Mouse (Mus musculus): ENCODE measurements around the gene Dock2. TPM values are rescaled to one million over a fixed set of nuclear protein-coding genes. Genes with fewer than 3 reads are reported as not detected.
A peak's percentile ranks its signal among the peaks of the same experiment; 100 is the strongest.

Gene Dock2
- total RNA-seq, 1 experiment from 2014 or later = 4.3 TPM

DNA sequence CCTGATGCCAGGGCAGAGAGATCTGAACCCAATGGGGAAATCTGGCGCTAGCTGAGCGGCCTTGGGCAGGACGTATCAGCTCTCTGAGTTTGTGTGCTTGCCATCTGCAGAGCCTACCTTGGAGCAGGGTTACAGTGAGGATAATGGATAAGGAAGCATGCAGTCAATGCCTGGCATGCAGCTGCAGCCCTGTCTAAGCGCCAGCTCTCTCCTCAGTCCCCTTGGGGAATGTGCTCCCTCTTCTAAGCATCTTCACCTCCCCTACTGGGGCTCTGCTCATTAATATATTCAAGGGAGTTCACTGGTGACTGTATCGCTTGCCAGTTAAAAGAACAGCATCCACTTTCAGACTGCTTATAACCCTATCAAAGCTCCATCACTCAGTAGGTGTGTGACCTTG lies 439.4 kb downstream of the Dock2 start:
- DNase-seq = peak; percentile 30

DNA sequence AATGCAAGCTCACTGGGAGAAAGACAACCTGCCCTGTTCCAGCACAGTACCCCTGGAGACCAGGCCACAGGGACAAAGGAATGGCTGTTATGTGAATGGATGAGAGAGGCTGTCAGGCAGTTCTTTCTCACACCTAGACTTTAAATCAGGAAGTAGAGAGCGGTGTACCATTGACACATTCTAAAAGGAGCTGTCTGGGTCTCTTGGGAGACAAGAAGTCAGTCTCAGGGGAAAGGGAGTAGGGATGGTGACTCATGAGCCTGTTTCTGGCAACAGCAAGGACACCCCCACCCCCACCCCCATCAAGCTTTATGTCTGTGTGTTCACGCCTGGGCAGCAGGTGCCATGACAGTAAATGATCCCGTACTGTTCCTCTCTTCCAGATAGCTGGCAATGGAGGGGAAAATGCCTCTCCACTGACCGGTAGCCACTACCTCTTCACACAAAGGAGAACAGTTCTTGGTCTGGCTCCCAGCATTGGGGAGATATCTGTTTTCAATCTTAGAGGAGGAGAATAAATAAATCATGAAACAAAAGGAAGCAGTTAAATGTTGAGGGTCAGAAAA lies 439.9 kb downstream of the Dock2 start:
- no peak for DNase-seq

DNA sequence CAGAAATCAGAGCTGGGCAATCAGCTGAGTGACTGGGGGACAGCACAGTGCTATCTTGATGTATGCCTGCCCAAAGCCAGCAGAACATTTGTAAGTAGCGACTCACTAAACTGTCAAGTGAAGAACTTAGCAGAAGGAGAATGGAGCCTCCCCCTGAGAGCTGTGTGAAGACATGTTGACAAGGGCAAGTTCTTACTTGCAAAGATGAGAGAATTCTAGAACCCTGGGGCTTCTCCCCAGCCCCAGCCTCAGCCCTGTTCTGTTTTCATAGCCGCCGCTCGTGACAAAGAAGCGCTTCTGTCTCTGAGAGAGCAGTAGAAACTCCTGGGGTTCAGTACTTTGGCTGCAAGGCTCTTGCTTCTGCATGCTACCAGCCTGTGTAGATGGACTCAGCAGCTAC lies 444.0 kb downstream of the Dock2 start:
- no peak for DNase-seq

DNA sequence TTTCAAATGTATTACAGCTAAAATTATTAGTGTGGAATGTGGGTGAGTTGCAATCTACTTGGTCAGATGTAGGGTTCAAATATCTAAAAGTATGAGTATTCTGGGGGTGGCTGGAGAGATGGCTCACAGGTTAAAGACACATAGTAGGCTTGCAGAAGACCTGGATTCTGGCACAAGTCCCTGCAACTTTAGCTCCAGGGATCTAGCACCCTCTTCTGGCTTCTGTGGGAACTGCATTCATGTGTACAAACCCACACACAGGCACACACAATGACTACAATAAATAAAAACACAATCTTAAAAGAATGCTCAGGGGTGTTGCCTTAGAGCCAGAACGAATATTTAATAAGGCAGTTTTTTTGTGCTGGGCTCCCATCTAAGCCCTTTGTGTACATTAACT lies 445.8 kb downstream of the Dock2 start:
- no peak for DNase-seq

DNA sequence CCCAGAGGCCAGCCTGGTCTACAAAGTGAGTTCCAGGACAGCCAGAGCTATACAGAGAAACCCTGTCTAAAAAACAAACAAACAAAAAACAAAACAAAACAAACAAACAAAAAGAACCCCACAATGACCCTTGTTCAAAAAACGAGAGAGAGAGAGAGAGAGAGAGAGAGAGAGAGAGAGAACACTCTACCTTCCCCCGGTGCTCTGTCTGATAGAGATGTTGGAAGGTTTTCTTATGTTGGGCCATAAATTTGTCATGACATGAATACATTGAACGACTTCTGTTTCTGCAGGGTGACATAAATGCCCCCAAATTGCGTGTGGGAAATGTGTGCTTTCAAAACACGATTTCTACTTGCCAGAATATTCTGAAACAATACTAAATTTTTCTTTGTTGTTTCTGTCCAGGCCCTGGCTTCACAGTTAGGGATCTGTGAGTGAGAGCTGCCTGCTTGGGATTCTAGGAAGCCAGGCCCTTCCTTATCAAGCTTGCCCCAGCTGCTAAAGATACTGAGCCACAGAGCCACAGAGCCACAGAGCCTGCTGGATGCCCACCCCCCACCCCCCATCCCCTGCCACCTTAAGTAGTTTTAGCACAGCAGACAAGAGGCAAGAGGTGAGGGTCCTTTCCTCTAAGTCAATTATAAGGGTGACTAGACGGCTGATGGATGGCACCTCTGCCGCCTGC lies 451.2 kb downstream of the Dock2 start:
- no peak for DNase-seq

DNA sequence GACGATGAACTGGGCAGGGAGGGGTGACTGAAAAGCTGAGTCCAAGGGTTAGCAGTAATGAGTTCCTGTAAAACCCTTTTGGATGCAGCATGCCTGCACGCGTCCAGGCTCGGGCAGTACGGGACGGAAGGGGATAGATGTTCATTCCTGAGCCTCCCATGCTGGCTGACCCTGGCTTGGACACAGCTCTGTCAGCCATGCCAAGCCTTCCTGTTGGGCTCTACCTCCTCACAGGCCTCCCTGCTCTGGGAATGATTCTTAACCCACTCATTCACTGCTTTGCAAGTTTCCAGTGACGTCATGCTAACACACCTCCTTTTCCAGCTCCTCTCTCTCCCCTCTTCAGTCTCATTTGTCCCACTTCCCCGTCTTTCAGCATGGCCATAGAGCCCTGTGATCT lies 460.0 kb downstream of the Dock2 start:
- DNase-seq = no peak

DNA sequence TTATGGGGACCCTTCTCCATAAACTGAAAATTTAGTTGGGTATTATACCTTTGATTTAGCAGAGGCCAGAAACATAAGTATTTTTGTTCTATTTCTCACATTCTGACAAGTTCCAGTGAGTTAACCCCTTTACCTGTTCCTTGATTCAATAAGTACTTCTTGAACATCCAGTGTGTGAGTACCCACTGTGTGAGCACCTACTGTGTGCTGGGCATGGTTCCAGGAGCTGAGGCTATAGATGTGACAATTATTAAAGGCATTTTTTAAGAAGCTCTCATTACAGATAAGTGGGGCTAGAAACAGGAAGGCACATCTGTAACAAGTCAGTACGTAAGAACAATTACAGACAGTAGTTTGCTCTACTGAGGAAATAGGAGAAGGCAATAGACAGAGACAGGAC lies 464.4 kb downstream of the Dock2 start:
- DNase-seq = no peak

DNA sequence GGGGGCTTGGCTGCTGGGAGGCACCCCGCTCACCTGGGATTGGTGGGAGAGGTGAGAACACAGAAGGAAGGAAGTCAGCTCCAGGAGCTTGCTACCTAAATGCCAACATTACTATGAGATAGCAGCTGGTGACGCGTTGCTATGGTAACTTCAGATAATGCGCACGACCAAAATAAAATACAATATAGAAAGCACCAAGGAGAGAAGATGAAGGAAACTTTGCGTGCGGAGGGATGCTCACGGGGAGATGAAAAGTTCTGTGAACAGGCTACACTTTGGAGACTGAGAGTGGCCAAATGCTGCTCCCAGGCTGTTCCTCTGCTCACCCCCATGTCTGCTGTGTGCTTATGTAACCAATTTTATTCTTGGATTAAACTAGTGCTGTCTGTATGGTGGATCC lies 466.7 kb downstream of the Dock2 start:
- DNase-seq = no peak

DNA sequence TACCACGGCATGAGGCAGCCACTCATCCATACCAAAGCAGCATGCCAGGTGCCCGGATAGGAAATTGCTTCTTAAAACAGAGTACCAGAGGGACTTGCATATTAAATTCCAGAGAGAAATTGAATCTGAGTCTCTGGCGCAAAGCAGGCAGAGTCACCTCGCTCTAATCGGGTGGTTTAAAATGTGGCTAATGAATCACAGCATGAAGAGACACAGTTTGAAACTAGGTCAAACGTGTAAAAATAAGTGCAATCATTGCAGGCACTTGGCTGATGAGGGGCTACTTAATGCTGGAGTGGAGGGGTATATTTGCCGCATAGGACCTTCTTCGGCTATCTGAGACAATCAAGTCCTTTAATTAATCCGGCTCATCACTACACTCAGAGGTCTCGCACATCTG lies 467.5 kb downstream of the Dock2 start:
- DNase-seq = no peak

DNA sequence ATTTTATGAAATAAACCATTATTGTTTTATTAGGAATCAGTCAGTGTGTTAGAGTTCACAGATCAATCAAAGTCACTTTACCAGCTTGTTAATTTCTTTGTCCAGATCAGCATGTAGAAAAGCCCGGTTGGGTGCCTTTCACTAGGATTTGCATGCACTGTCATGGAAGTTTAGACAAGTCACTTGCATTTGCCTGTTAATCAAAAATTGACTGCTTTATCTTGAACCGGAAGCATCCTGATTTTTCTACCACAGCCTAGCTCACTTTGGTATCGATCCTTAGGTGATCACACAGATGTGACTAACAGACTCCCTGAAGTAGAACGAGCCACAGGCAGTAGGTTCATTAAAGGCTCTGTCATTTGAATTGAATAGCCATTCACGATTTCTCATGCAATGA lies 468.3 kb downstream of the Dock2 start:
- no peak for DNase-seq

DNA sequence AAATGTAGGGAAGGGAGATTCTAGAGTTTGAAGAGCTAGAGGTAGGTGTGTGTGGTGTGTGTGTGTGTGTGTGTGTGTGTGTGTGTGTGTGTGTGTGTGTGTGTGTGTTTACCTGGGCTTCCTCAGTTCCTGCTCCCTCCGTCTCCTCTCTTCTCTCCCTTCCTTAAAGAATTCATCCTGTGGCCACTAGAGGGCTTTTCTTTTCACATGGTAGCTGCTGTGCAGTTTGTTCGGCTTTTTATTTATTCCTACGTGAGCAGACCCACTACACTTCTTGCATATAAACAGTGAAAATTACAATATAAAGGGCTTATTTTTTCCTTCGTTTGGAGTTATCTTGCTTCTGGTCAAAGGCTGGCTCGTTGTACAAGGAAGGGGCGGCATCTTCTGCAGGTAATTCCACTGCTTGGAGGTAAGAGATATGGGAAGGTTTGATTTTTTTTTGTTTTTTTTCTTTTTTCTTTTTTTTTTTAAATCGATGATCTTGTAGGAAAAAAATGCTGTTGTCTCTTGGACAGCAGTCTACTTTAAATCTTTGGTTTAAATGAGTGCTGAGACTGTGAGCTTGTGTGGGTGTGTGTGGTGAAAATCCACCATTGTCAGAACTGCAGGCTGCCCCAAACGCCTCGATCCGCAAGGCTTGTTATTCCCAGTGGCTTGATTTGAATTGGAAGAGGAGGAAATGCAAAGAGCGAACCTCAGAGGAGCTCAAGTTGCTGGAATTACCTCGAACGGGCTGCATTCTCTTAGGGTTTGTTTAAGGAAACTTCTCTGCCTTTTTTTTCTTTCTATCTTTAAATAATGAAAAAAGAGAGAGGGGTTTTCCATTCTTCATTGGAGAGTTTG lies 468.9 kb downstream of the Dock2 start, which contains the start of gene Fam196b:
Gene Fam196b, plus strand, starts transcription at position 289 of the 846 bp plus-strand sequence.
- DNase-seq = peak; percentile 32

DNA sequence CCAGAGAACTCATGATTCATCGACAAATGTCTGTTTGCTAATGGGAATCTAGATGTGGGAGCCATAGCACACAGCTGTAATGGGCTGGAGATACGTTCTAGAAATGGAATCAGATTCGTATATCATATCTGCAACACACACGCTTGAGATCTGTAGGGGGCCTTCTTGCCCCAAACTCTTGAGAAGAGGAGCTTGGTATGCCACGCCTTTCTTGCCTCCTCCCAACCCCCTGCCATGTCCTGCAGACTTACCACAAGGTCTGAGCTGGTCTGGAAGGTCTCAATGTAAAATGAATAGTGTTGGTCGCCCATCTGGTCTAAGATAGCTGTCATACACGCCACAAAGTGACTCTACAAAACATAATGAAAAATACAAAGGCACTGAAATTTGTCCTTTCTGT lies 471.5 kb downstream of the Dock2 start:
- no peak for DNase-seq

DNA sequence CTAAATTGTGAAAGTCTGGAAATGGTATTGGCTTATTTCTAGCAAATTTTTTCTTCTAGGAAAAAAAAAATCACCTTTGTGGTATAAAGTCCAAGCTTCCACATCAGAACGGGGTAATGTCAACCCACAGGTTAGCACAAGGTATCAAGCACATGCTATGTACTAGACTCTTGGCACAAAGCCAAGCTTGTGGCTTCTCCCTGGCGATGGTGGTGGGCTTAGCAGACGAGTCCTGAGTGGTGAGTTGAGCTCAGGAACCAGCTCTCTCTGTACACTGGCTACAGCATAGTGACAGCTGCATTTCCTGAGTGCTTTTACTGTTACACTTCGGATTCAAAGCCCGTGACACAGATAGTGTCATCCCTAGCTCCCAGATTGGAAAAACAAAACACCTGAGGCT lies 472.0 kb downstream of the Dock2 start:
- DNase-seq = no peak

DNA sequence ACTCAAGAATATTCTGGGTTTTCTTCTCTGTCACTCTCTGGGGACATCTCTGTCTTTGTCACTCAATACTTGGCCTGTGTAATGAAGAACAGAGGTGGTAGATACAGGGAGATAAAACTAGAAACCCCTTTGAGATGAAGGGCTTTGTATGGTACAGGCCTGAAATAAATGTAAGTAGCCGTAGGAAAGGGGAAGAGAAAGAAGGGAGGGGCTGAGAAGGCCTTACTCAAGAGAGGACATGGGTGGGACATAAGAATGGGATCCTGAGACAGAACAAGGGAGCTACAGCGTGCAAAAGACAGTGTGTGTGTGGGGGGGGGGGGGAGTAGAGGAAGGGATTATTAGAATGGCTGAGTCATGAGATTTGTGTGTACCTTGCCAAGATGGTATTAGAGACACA lies 474.3 kb downstream of the Dock2 start:
- DNase-seq = no peak

DNA sequence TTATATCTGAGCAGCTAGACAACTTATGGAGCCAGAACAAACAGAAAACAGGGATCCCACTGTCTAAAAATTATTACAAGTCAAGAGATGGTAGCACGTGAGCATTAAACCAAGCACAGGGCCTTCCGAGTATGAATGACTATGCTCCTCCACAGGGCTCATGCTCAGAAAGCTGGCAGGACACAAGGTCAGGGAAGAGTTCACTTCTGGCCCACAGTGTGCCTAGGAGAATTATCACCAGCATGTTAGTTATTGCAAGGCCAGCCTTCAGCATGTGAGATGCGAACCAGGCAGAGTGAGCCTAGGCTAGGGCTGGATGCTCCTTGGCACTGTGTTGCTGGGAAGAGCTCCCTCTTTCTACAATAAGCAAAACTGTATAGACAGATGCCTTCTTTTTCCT lies 475.0 kb downstream of the Dock2 start:
- peak; percentile 51 for DNase-seq

DNA sequence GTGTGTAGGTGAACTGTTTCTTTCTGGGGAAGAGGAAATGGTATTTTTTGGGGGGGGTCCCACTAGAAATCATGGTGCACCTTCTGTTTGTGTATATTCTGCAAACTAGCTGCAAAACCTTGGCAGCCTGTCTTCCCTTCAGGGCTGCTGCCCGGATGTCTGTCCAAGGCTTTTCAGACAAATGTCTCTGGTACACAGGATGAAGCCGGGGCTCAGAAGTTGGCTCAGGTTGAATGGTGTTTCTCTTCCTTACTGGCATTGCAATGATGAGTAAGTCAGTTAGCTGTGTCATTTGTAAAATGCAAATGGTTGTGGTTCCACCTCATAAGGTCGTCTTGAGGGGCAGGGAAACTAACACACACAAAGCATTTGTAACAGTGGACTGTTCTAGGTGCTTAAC lies 477.5 kb downstream of the Dock2 start:
- peak; percentile 53 for DNase-seq

DNA sequence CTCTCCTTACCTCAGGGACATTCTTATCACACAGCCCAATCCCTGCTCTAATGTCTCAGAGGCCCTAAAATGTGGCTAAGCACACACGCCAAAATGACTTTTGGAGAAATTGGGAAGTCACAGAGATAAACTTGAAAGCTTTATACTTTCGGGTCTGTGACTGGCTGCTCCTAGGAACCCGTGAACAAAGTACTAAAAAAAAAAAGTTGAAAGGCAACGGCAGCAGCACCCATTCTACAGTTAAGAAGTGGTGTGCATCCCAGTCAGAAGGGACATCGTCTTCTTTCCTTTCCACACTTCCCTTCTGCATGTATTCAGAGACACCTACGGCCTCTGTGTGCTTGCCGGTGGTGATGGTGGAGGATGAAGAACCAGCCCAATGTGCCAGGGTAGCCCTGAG lies 483.6 kb downstream of the Dock2 start:
- DNase-seq = no peak

DNA sequence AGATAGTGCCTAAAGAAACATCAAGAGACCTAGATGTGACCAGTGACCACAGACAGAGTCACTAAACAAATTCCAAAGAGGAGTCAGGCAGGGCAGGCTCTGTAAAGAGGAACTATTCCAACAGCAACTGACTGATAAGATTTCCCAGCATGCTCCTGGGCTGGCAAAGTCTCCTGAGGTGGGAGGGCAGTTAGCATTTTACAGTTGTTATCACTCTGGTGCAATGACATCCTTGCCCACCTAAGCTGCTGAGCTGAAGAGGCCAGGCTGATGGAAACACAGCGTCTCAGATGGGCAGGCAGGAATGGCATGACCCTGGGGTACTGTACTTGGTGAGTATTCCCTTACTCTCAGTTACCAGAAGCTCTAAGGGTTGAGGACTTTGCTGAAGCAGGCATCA lies 484.1 kb downstream of the Dock2 start:
- no peak for DNase-seq

DNA sequence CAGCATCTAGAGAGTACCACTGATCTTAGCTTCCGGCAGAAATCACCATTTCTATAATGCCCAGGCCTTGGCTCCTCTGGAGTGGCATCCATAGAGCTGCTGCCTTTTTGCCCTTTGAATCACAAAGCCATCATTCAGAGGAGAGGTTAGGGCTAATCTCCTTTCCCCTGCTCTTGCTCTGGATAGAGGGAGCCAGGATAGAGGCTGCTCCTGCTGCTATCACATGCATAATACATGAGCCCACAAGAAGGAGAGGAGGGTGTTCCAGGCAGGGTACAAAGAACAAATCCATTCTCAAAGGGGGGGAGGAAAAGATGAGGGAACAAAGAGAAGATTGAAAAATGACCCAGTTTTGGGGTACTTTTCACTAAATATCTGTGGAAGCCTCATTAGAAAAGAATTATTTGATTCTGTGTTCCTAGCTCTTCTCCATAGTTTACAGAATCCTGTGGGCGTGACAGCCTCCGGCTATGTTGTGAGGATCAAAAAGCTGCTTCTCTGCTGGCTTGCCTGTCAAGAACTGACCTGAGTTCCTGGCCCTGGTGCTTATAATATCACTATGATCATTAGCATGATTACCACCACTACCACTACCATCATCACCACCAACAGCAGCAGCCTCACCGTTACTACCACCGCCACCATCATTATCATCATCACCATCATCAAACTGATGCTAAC lies 485.9 kb downstream of the Dock2 start:
- no peak for DNase-seq

DNA sequence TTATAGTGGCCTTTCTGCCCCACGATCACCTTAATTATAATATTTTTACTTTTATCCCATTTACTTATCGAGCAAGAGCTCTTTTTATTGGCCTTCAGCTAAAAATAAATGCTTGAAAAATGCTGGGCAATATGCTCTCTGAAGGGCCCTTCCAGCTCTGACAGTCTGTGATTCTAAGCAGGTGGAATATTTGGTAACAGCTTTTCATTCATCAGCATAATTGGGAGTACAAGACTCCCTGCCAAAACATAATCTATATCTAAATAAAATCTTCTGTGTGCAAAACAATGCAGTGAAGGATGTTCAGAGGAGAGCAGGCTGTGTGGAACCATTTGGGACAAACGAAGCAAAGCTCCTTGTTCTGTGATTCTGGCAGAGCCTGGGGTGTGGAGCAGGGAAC lies 492.4 kb downstream of the Dock2 start:
- DNase-seq = no peak

DNA sequence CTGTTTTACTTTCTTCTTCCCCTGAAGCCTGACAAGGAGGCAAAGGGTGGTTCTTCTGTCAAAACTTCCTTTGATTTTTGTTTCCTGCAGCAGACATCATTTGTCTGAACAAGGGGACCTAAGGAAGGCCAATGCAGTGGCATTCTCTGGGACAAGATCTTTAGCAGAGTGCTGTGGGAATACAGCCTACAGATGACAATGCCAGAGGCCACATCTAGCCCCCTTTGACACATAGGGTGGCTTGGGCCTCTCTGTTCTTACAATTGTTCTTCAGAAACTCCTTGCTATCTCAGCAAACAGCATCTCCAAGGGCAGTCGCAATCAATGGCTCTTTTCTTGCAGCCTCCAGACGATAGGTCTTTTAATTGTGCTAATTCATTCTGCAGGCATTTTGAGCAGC lies 493.0 kb downstream of the Dock2 start:
- no peak for DNase-seq

DNA sequence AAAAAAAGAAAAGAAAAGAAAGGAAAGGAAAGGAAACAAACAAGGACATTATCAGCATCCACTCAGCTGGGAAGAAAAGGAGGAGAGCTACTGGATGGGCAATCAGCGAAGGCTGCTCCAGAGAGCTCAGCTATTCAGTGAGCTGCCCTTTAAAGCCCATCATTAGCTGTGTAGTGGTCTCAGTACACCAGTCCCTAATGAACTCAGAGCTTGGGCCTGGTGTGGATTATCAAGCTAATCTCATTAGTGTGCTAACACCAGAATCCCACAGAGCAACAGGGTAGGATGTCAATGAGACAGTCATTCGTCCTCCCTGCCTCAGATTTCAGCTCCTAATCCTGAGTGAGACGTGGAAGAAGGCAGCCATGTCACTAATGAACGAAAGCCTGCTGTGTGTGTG lies 493.4 kb downstream of the Dock2 start:
- no peak for DNase-seq
